Mouse (Mus musculus) CD8-positive naive resting alpha-beta T cell, adult 2 months (primary cell): ENCODE measurements around the gene Zfp280b.
"Not testable (repeated sequence)": the region's sequence is repeated elsewhere in the genome, so short reads cannot be mapped to it uniquely, and the experiment has no call there.

Experiments
- DNase-seq, 2 experiments: peaks; one replicate each; pipeline ENCODE4 v3.0.0; 2022; ENCODE audit warnings: low read depth in 2 of 2, low spot score in 2 of 2

Gene Zfp280b

GRCm38 (mm10) chr10:76029276-76029675 is 3.2 kb upstream of the Zfp280b start:
- DNase-seq, result no peak

GRCm38 (mm10) chr10:76030496-76030895 is 2.0 kb upstream of the Zfp280b start:
- no peak for DNase-seq

GRCm38 (mm10) chr10:76031511-76032401 is 694 bp upstream of the Zfp280b start:
- DNase-seq, result no peak

GRCm38 (mm10) chr10:76033119-76033455 is 637 bp downstream of the Zfp280b start:
- no peak for DNase-seq

- no peak for DNase-seq
These were observed 1.7 kb downstream of the Zfp280b start for GRCm38 (mm10) chr10:76034001-76034600.

- no peak for DNase-seq
These were observed 2.8 kb downstream of the Zfp280b start for GRCm38 (mm10) chr10:76035277-76035676.

GRCm38 (mm10) chr10:76036962-76037361 is 4.5 kb downstream of the Zfp280b start:
- no peak for DNase-seq

GRCm38 (mm10) chr10:76045343-76045742 is 12.9 kb downstream of the Zfp280b start:
- no peak for DNase-seq

- no peak for DNase-seq
These were observed 14.3 kb downstream of the Zfp280b start for GRCm38 (mm10) chr10:76046754-76047153.

- no peak for DNase-seq
These were observed 14.9 kb downstream of the Zfp280b start for GRCm38 (mm10) chr10:76047182-76047869.

- DNase-seq, result no peak
These were observed 16.5 kb downstream of the Zfp280b start for GRCm38 (mm10) chr10:76048967-76049366.

GRCm38 (mm10) chr10:76051860-76052259 is 19.4 kb downstream of the Zfp280b start:
- no peak for DNase-seq

- no peak for DNase-seq
These were observed 30.0 kb downstream of the Zfp280b start for GRCm38 (mm10) chr10:76062439-76062838.

GRCm38 (mm10) chr10:76067674-76068613 is 35.5 kb downstream of the Zfp280b start:
- DNase-seq, result no peak

GRCm38 (mm10) chr10:76072080-76072479 is 39.6 kb downstream of the Zfp280b start:
- not testable (repeated sequence) for DNase-seq

GRCm38 (mm10) chr10:76077008-76077407 is 44.6 kb downstream of the Zfp280b start:
- not testable (repeated sequence) for DNase-seq
